Mouse (Mus musculus) kidney, embryonic 14.5 days (tissue): Measurements from ENCODE around the gene Ccdc173. TPM values are rescaled to one million over a fixed set of nuclear protein-coding genes. Genes with fewer than 3 reads are reported as not detected.

Source experiments
- ATAC-seq: fragments of 200-750 bp; cut with Nextera tagmentation; 2 replicates; pipeline ENCODE4 v1.8.0; 2017; ENCODE audit warnings: moderate number of reproducible peaks, mild to moderate bottlenecking, moderate TSS enrichment, moderate library complexity; ENCODE audit not compliant: low FRiP score, low TSS enrichment
- H3K27ac ChIP-seq: fragments of 300-500 bp; sonication (generic); 2 replicates; pipeline ENCODE4 v1.5.1; 2014; ENCODE audit warnings: low read depth, mild to moderate bottlenecking, low read length, moderate library complexity, mixed read lengths
- H3K27me3 ChIP-seq: fragments of 300-500 bp; sonication (generic); 2 replicates; pipeline ENCODE4 v1.6.1; 2014; ENCODE audit warnings: mild to moderate bottlenecking, low read length; ENCODE audit not compliant: control insufficient read depth, insufficient read depth
- H3K36me3 ChIP-seq: fragments of 300-500 bp; sonication (generic); 2 replicates; pipeline ENCODE4 v1.6.1; 2014; ENCODE audit warnings: low read length, mixed read lengths; ENCODE audit not compliant: control insufficient read depth, insufficient read depth
- H3K4me1 ChIP-seq: fragments of 300-500 bp; sonication (generic); 2 replicates; pipeline ENCODE4 v1.6.1; 2014; ENCODE audit warnings: low read length, mixed read lengths; ENCODE audit not compliant: control insufficient read depth, insufficient read depth
- H3K4me2 ChIP-seq: fragments of 300-500 bp; sonication (generic); replicated peaks from 2 replicates; pipeline ENCODE4 v1.6.1; 2014; ENCODE audit warnings: low read depth, mild to moderate bottlenecking, low read length
- H3K4me3 ChIP-seq: fragments of 300-500 bp; sonication (generic); 2 replicates; pipeline ENCODE4 v1.5.1; 2014; ENCODE audit warnings: mild to moderate bottlenecking, low read length
- H3K9ac ChIP-seq: fragments of 300-500 bp; sonication (generic); 2 replicates; pipeline ENCODE4 v1.6.1; 2014; ENCODE audit warnings: low read depth, mild to moderate bottlenecking, low read length, moderate library complexity
- H3K9me3 ChIP-seq: fragments of 300-500 bp; sonication (generic); 2 replicates; pipeline ENCODE4 v1.6.1; 2016; ENCODE audit warnings: low read length; ENCODE audit not compliant: control insufficient read depth
- WGBS: fragments of 180-500 bp; shearing (Covaris S2); extraction: QIAGEN DNeasy Blood & Tissue Kit; methylation state at CpG from one replicate; pipeline ENCODE4 v1.1.7; 2014; 5-methylcytosine and 5-hydroxymethylcytosine counted together
- polyA plus RNA-seq: library from polyadenylated mRNA; unstranded; fragments of >200 nt; fragmentation: Nextera tagmentation; extraction: Ambion mirVana; gene quantifications from 2 replicates; pipeline ENCODE4 v1.2.1, GENCODE M21; 2014

The Ccdc173 gene
- polyA plus RNA-seq, 1 experiment from 2014 or later = 3.0 TPM

GRCm38 (mm10) chr2:69764716-69765115, 24.7 kb downstream of the Ccdc173 start:
- 81% methylated on average over 1 of the region's 1 CpGs for WGBS
- ATAC-seq = no peak
- Histone ChIP-seq H3K27ac (no peak overlapping the region), H3K9ac (no peak overlapping the region), H3K4me2 (no peak overlapping the region), H3K9me3 (no peaks in the 10 kb centered on the region), H3K27me3 (no peaks in the 10 kb centered on the region), H3K4me3 (no peak overlapping the region), H3K36me3 (no peaks in the 10 kb centered on the region), H3K4me1 (no peaks in the 10 kb centered on the region)

GRCm38 (mm10) chr2:69763340-69763739, 26.0 kb downstream of the Ccdc173 start:
- no peak overlapping the region for H3K27ac ChIP-seq
- H3K36me3 ChIP-seq = no peaks in the 10 kb centered on the region
- H3K27me3 ChIP-seq = no peaks in the 10 kb centered on the region
- no peak overlapping the region for H3K4me3 ChIP-seq
- H3K9ac ChIP-seq = no peak overlapping the region
- ATAC-seq = no peak
- no peak overlapping the region for H3K4me2 ChIP-seq
- WGBS = 85% methylated on average over 4 of the region's 4 CpGs
- H3K4me1 ChIP-seq = no peaks in the 10 kb centered on the region
- H3K9me3 ChIP-seq = no peaks in the 10 kb centered on the region

GRCm38 (mm10) chr2:69760980-69761379, 28.4 kb downstream of the Ccdc173 start:
- no peak overlapping the region for H3K4me2 ChIP-seq
- no peak overlapping the region for H3K9ac ChIP-seq
- no peaks in the 10 kb centered on the region for H3K36me3 ChIP-seq
- WGBS = 88% methylated on average over 5 of the region's 5 CpGs
- H3K4me1 ChIP-seq = no peaks in the 10 kb centered on the region
- ATAC-seq = no peak
- H3K27ac ChIP-seq = no peak overlapping the region
- no peaks in the 10 kb centered on the region for H3K27me3 ChIP-seq
- no peaks in the 10 kb centered on the region for H3K9me3 ChIP-seq
- no peak overlapping the region for H3K4me3 ChIP-seq

GRCm38 (mm10) chr2:69745091-69745490, 44.3 kb downstream of the Ccdc173 start:
- no peak overlapping the region for H3K27ac ChIP-seq
- no peak overlapping the region for H3K9ac ChIP-seq
- no peak for ATAC-seq
- WGBS = 97% methylated on average over 1 of the region's 1 CpGs
- no peak overlapping the region for H3K4me3 ChIP-seq
- H3K9me3 ChIP-seq = peaks cover 3% of the 10 kb centered on the region; the same call in 1 of the 2 replicates
- no peaks in the 10 kb centered on the region for H3K27me3 ChIP-seq
- no peaks in the 10 kb centered on the region for H3K4me1 ChIP-seq
- peaks cover 77% of the 10 kb centered on the region for H3K36me3 ChIP-seq
- H3K4me2 ChIP-seq = no peak overlapping the region

- Histone ChIP-seq H3K4me2 (peak overlapping the region; percentile 64), H3K4me1 (peaks cover 7% of the 10 kb centered on the region; the same call in 1 of the 2 replicates), H3K4me3 (peak overlapping the region; percentile 82), H3K9ac (peak overlapping the region; percentile 93), H3K27me3 (no peaks in the 10 kb centered on the region), H3K36me3 (no peaks in the 10 kb centered on the region; the same call in 1 of the 2 replicates), H3K27ac (peak overlapping the region; percentile 84), H3K9me3 (no peaks in the 10 kb centered on the region)
- under 1% methylated on average over 13 of the region's 13 CpGs for WGBS
- no peak; the same call in 1 of the 2 replicates for ATAC-seq
Observed at GRCm38 (mm10) chr2:69723519-69723825, 65.9 kb downstream of the Ccdc173 start.

- peaks cover 7% of the 10 kb centered on the region; the same call in 1 of the 2 replicates for H3K4me1 ChIP-seq
- ATAC-seq = peak; percentile 95
- H3K9me3 ChIP-seq = no peaks in the 10 kb centered on the region
- under 1% methylated on average over 81 of the region's 91 CpGs for WGBS
- peak overlapping the region; percentile 84 for H3K27ac ChIP-seq
- H3K4me3 ChIP-seq = peak overlapping the region; percentile 82
- H3K36me3 ChIP-seq = no peaks in the 10 kb centered on the region; the same call in 1 of the 2 replicates
- H3K27me3 ChIP-seq = no peaks in the 10 kb centered on the region
- peak overlapping the region; percentile 93 for H3K9ac ChIP-seq
- peak overlapping the region; percentile 64 for H3K4me2 ChIP-seq
Observed at GRCm38 (mm10) chr2:69722650-69723518, 66.5 kb downstream of the Ccdc173 start.

- Histone ChIP-seq H3K4me2 (peak within 1 kb of the TSS; percentile 64), H3K9ac (peak within 1 kb of the TSS; percentile 93), H3K36me3 (no peaks in the 10 kb centered on the region; the same call in 1 of the 2 replicates), H3K27ac (peak within 1 kb of the TSS; percentile 84), H3K9me3 (no peaks in the 10 kb centered on the region), H3K4me1 (peaks cover 7% of the 10 kb centered on the region; the same call in 1 of the 2 replicates), H3K27me3 (no peaks in the 10 kb centered on the region), H3K4me3 (peak within 1 kb of the TSS; percentile 82)
- peak; percentile 26 for ATAC-seq
- 6% methylated on average over 12 of the region's 12 CpGs for WGBS
Observed at GRCm38 (mm10) chr2:69722273-69722649, 67.1 kb downstream of the Ccdc173 start, which contains the start of gene Ppig. Gene Ppig (plus strand): TSS chr2:69722545.

- WGBS = 89% methylated on average over 1 of the region's 1 CpGs
- no peaks in the 10 kb centered on the region for H3K9me3 ChIP-seq
- no peak for ATAC-seq
- peaks cover 2% of the 10 kb centered on the region; the same call in 1 of the 2 replicates for H3K4me1 ChIP-seq
- no peak overlapping the region for H3K4me3 ChIP-seq
- no peak overlapping the region for H3K9ac ChIP-seq
- H3K4me2 ChIP-seq = no peak overlapping the region
- H3K27ac ChIP-seq = no peak overlapping the region
- no peaks in the 10 kb centered on the region for H3K27me3 ChIP-seq
- H3K36me3 ChIP-seq = no peaks in the 10 kb centered on the region
Observed at GRCm38 (mm10) chr2:69719121-69719520, 70.3 kb downstream of the Ccdc173 start.

GRCm38 (mm10) chr2:69716483-69716882, 72.9 kb downstream of the Ccdc173 start:
- WGBS = 80% methylated on average over 3 of the region's 3 CpGs

More at GRCm38 (mm10) chr2:69716483-69716882, 72.9 kb downstream of the Ccdc173 start:
- Histone ChIP-seq H3K27ac (no peak overlapping the region), H3K27me3 (no peaks in the 10 kb centered on the region), H3K9ac (no peak overlapping the region), H3K4me3 (no peak overlapping the region), H3K4me2 (no peak overlapping the region), H3K36me3 (no peaks in the 10 kb centered on the region), H3K9me3 (no peaks in the 10 kb centered on the region), H3K4me1 (no peaks in the 10 kb centered on the region)
- ATAC-seq = no peak
